Mouse (Mus musculus): ENCODE results near the gene Gnao1.
A peak's percentile ranks its signal among the peaks of the same experiment; 100 is the strongest.

The Gnao1 gene

DNA sequence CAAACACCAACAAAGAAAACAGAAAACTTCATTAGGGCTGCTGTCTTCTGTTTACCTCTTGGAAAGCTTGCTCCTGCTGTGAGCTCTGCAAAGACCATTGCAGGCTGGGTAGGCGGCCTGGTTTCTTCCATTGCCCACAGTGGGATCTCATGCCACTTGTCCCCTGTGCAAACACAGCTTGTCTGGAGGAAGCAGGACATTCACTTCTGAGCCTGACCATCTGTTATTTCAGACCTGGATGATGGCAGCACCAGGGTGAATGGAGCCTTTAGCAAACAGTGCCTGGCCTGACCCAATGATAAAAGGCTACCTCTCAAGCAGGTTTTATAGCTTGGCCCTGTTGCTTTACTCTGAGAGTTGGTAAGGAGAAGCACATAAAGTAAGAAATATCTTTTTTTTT is 35.4 kb downstream of the Gnao1 start:
- no peak for DNase-seq

DNA sequence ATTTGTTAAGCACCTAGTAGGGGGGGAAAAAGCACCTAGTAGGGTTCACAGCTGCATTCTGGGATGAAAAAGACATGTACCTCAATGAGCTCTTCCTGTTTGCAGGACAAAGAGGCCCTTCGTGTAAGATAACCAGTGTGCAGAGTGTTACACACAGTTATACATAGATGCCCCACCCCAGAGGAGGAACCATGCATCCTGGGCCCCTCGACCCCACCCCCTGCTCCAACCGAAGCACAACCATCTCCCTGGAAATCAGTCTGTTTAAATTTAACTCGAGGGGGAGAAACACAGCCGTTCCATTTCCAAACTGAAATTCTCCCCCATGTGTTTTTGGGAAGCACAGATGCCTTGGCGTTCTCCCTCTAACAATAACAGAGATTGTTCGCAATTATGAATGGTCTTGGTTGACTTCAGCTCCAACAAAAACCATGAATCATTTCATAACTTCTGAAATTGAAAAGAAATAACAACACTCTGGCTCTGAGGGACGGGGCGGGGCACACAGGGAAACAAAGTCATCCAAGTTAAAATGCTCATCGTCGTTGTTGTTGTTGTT is 42.4 kb downstream of the Gnao1 start:
- DNase-seq, result no peak

- DNase-seq, result no peak
Observed at GRCm38 (mm10) chr8:93852851-93853461, 43.2 kb downstream of the Gnao1 start.

- no peak for DNase-seq
Observed at GRCm38 (mm10) chr8:93854676-93855075, 44.9 kb downstream of the Gnao1 start.

- DNase-seq, result no peak
Observed at GRCm38 (mm10) chr8:93855272-93855671, 45.5 kb downstream of the Gnao1 start.

DNA sequence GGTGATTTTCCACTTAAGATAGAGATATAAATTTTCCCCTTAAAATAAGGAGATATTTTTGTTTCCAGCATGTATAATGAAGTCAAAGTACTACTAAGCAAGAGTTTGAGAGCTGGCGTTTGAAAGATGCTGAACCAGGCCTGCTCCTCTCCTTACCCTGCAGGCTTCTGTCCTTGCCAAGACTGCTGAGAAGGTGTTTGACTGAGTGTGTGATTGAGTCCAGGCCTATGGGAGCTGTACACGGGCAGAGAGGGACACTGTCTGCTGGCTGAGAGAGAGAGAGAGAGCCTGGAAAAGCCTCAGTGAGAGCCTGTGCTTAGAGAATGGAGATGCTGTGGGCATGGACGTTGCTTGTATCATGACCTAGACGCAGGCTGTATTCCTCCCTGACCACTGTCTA is 47.4 kb downstream of the Gnao1 start:
- DNase-seq, result no peak

DNA sequence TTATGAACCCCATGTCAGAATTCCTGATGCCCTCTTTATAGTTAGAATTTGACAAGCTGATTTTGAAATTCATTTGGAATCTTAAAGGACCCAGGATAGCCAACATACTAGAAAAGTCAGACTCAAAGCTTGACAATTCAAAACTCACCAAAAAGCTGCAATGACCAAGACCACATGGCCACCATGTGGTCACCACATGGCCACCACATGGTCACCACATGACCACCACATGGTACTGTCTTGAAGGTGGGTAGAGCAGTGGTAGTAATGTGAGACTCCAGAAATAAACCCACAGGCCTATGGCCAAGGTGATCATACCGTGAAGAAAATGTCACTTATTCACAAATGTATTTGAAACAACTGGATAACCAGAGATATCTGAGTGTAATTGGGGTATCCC is 48.5 kb downstream of the Gnao1 start:
- no peak for DNase-seq

- no peak for DNase-seq
Observed at GRCm38 (mm10) chr8:93860020-93860419, 50.3 kb downstream of the Gnao1 start.

GRCm38 (mm10) chr8:93864064-93864463 is 54.3 kb downstream of the Gnao1 start:
- DNase-seq, result peak; percentile 23

GRCm38 (mm10) chr8:93866271-93866670 is 56.5 kb downstream of the Gnao1 start:
- no peak for DNase-seq

DNA sequence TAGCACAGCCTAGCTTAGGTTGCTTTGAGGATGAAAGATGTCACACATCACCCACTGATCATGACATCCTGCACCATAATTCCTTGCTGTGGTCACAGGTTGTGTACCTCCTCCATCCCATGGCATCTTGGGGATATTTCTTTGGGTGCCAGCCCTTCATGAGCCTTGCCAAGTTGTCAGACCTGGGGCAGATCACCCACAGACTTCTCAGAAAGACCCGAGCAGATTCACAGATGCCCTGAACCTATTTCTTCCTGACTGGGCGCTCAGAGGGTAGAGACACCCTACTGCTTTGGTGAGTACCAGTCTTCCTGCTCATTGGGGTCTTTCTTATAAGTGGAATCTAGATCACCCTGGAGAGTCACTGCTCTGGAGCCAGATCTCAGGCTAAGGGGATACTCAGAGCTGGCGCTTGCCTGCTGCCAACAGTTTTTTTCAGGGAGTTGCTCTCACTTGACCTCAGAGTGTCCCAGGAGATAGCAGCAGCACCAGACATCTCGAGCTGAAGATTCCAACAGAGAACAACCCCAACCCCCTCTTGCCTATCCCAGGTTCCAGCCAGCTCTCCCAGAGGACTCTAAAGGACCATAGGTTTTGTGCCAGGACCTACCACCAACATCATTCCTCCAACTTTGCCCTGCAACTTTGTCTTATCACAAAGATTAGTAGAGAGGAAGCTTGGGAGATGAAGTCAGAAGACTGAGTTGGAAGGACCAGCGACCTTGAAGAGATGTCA is 58.9 kb downstream of the Gnao1 start:
- no peak for DNase-seq

DNA sequence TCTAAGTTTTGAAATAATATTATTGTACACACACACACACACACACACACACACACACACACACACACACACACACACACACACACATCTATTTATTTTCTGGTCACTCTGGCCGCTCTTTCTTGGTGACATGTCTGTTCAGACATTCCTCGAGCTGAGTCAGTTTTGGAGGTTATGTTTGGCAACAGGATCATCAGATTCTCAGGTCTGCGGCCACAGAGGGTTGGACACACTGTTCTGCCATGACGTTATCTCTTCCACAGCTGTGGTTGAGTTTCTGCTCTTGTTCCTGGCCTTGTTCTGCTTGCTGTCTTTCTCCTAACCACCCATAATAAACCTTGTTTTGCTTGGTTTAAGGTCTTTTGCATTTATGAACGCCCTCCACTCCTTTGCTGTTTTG is 61.5 kb downstream of the Gnao1 start:
- no peak for DNase-seq

GRCm38 (mm10) chr8:93878396-93878795 is 68.6 kb downstream of the Gnao1 start:
- no peak for DNase-seq

DNA sequence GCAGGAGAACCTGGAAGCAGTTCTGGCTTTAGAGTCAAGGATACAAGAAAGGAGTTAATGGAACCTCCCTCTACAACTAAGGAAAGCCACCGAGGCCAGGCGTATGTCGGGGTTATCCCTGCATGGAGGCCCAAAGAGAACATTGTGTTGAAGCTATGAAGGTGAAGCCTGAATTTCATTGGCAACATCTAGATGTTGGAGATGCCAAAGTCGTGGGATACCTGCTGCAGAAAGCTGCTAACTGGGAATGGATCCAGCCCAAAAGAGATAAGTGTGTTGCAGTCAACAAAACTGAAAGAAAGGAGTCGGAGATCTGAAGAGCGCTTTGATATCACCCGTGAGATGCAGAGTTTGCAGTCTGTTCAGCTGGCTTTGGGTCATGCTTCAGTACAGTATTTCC is 70.2 kb downstream of the Gnao1 start:
- no peak for DNase-seq

- DNase-seq, result no peak
Observed at GRCm38 (mm10) chr8:93881381-93881780, 71.6 kb downstream of the Gnao1 start.

- DNase-seq, result no peak
Observed at GRCm38 (mm10) chr8:93883241-93883640, 73.5 kb downstream of the Gnao1 start.

- DNase-seq, result no peak
Observed at GRCm38 (mm10) chr8:93883771-93884170, 74.0 kb downstream of the Gnao1 start.

DNA sequence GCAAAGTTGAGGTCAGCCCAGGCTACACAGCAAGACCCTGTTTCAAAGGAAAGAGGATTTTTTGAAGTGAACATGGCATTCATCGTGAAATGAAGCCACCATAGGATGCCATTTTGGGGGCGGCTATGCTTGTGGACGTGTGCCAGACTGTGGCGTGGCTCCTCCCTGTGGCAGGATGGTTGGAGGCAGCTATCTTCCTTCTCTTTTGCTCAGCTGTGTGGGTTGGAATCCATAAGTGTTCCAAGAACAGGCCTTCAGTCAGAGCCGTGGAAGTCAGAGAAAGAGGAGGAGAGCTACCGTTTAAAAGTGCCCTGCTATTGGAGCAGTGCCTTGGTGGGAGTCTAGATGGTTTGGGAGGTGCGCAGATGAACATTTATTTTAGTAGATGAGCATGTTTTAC is 74.5 kb downstream of the Gnao1 start:
- no peak for DNase-seq

DNA sequence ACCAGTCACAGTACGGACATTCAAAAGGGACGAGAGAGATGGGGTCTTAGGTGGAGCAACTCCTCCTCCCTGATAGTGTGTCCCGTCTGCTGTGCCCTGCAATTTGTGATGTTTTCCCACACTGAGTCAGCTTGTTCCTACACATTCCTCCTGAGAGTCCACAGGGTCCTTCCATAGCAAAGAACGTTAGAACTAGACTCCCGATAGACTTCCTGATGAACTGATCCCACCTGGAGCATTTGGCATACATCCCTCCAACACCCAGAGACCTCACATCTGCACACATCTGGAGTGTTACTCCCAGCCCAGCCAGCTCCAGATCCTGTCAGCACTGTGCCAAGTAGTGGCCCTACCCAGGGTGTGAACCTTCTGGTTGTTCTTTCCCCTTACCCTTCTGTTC is 76.4 kb downstream of the Gnao1 start:
- no peak for DNase-seq

- no peak for DNase-seq
Observed at GRCm38 (mm10) chr8:93888150-93888676, 78.4 kb downstream of the Gnao1 start.

DNA sequence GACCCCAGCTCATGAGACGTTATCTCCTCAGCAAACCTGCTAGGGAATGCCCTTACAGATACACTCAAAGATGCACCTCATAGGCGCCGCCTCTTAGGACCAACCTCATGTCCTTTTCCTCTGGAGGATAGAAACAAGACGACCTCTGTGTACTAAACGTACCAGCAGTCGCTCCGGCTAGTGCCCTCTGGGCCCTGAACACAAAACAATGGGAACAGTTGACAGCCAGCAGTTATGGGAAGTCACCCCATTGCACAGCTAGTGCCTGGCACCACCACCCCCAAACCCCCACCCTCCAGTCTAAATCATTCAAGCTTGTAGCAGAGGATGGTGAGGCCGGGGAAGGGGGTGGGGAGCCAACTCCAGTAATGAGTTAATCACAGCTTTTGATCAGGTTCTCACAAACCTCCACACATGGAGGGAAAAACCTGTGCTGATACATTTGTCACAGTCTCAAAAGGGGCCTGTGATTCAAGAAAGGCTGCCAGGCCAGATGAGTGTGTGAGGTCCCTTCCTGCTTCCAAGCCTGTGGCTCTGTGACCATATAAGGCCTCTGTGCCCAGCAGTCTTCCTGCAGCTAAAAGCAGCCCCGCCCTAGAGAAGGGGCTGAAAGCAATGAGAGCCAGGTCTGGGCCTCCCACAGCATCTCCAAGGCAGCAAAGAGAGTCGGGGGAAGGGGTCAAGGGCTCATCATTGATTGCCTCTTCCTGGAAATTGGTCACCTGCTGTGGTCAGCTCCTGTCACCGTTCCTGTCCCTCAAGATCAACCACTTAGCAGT is 79.1 kb downstream of the Gnao1 start:
- DNase-seq, result no peak

GRCm38 (mm10) chr8:93893556-93893955 is 83.8 kb downstream of the Gnao1 start:
- DNase-seq, result no peak

DNA sequence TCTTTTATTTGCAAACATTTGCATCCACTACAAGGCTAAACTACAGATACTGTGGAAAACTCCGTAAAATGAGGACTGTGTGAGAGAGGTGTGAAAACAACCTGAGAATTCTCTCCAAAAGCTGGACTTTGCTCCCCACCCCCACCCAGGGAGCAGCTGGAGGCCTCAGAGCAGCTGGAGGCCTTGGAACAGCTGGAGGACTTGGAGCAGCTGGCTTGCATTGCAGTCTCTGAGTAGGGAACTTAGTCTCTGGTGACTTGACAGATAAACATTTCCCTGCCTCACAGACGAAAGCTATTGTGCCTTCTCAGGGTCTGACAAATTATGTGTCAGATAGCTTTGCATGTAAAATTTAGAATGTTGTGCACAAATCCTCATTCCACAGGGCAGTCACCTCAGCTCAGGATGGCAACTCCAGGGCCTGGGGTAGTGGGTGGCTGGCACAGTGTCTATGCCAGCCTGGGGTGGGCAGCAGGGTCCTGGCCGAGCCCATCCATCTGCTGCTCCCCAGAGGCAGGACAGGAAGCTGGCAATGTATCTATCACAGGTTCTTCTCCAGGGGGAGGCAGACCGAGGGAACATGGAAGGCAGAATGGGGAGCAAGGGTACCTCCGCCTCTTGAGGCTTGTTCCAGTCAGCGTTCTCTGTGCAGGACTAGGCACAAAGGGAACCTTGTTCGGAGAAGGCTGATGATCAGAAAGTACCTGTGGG is 87.2 kb downstream of the Gnao1 start:
- no peak for DNase-seq

Data from thymus, postnatal 25 days (tissue).